Mouse (Mus musculus): ENCODE measurements around the gene Zbtb20.
"Not testable (repeated sequence)": the region's sequence is repeated elsewhere in the genome, so short reads cannot be mapped to it uniquely, and the experiment has no call there.

Gene Zbtb20

DNA sequence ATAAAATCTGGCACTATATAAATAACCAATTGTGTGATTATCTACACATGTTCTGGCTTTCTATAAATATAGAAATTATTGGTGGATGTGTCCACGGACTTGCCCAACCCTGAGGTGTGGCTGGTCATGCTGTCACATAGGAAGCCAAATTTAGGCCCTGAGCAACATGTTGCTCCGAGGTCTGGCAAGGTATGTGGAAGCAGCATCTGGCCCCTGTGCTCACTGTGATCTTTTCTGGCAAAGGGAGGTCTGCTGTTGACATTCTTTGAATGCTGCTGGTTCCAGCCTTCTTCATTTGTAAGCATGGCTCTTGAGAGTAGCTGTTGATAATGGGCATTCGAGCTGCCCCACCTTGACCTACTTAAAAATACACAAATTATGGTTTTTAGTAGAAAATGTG, 35.0 kb downstream of the Zbtb20 start:
- CTCF ChIA-PET = no interaction called here

- CTCF ChIA-PET = no interaction called here
Measured at GRCm38 (mm10) chr16:42911326-42911725, 35.6 kb downstream of the Zbtb20 start.

DNA sequence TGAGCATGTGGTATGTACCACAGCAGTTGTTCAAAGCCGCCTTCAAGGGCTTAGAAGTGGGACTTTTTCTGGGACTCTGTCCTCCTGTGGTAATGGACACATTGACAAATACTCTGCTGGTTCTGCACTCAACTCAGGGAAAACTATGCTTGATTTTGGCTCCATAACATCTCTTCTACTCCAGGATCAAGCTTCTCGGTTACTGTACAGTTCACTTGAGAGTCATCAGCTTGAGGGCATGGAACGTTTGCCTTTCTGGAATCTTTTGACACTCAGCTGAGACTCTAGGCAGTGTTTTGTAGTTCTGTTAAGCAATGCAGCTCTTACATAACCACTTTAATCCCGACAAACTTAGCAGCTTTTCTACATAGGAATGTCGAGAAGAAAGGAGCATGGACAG, 36.1 kb downstream of the Zbtb20 start:
- CTCF ChIA-PET = no interaction called here

- CTCF ChIA-PET = no interaction called here
Measured at GRCm38 (mm10) chr16:42913291-42913690, 37.6 kb downstream of the Zbtb20 start.

DNA sequence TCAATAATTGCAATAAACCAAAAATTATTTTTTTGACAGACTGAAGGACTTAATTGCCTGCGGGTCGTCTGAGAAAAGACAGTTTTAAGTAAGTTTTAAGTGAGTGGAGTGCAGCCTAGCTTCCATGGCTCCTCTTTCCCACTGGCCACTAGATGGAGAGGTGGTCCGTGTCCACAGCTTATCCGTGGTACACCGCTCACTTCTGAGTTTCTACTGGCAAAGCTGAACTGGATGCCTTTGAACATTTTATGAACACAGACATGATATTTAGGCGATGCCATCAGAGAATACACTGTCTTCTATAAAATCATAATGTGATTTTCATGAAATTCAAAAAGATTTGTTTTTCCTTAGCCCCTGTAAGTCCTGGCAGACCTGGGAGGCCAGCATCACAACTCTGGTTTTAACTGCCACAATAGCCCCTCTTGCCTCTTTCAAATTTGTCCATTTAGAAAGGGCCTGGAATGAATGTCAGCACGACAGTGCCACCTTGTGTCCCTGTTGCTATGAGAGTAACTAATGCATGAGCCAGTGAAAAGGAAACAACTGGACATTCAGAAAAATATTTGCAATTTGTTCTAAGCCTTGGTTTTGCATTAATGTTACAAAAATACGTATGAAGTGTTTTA, 38.9 kb downstream of the Zbtb20 start:
- CTCF ChIA-PET = interaction anchor here (0.5 to 0.7 kb wide), 3 partner anchors 18 to 227 kb away, joined by 3 to 9 read pairs (median 3); no protein-coding TSS in a partner anchor

- CTCF ChIA-PET = no interaction called here
Measured at GRCm38 (mm10) chr16:42919992-42920760, 44.5 kb downstream of the Zbtb20 start.

DNA sequence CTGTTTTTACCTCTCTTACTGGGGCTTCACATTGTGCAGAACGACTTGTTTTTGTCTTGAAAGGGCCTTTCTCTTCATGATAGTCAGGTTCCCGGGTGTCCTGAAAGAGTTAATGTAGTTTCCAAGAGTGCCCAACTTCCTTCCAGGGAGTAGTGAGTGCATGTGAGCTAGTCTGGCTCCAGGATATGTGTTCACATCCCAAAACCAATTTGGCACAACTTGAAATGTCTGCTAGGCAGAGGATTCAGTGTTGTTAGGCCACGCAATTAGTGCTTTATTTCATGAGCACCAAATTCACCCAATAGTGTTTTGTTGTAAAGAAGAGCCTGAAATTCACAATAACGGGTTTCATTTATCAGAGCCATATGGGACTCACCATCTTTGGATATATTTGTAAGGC, 45.8 kb downstream of the Zbtb20 start:
- CTCF ChIA-PET = no interaction called here

DNA sequence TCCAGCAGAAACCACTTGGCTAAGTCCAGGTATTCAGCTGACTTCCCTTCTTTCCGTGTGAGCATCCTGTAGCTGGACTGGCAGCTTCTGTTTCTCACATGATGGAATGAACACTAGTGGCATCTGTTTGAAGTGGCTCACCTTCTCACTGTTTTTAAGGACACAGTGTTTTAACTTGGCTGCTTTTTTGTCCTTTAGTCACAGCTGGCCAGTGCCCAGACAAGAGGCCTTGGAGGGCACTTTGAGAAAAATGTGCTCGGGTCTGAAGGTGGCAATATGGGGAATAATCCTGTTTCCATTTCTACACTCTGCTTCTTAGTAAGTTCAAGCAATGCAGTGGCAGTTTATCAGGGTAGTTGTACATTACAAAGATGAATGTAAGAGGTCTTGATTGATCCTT, 62.5 kb downstream of the Zbtb20 start:
- CTCF ChIA-PET = no interaction called here

DNA sequence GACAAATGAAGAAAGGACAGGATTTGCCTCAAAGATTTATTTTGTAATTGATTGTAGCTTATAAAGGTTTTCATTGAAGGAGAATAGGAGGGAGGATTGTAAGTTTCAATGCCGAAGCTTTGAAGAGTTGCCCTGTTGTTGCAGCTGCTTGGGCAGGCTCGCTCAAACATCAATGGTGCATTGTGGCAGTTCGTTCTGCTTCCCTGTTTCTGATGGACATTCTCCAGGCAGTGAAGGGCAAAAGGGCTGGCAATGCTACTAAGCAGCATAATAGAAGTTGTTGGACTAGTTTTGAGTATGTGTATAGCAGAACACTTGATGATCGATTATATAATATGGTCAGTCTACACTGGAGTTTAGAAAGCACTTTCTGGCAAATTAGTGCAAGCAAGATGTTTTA, 71.3 kb downstream of the Zbtb20 start:
- CTCF ChIA-PET = interaction anchor here (0.7 kb wide), 1 partner anchor 95 kb away, joined by 14 read pairs; no protein-coding TSS in a partner anchor

- CTCF ChIA-PET = not testable (repeated sequence)
Measured at GRCm38 (mm10) chr16:42955401-42955800, 79.7 kb downstream of the Zbtb20 start.

DNA sequence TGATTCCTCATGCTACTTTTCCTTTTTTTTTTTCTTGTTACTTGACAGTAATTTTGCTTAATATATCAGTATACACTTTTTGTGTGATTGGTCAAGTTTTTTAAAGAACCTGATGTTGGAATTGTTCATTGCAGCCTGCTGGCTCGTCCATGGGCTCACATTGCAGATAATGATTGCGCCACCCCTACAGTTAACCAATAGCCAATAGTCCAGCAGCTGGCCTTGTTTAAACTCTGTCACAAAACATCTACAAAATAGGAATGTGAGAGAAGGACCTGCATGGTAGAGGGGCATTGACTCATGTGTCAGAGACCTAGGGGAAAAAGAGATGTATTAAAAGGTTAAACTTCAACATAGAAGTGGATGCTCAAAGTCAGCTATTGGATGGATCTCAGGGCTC, 97.2 kb downstream of the Zbtb20 start:
- CTCF ChIA-PET = no interaction called here

- CTCF ChIA-PET = no interaction called here
Measured at GRCm38 (mm10) chr16:42998896-42999295, 123.2 kb downstream of the Zbtb20 start.

DNA sequence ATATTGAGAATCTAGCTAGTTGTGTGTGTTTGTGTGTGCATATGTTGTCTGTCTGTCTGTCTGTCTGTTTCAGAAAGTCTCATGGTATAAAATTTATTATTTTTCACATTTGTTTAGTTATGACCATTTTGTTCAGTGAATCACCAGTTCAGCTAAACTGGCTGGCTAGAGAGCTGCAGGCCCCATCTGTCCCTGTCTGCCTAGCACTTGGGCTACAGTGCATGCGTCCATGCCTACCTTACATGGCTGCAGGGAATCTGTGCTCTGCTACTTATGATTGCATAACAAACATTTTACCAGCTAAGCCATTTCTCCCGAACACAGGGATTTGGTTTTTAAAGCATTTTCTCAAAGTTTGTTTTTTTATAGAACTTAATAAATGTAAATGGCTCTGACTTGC, 150.7 kb downstream of the Zbtb20 start:
- CTCF ChIA-PET = no interaction called here

DNA sequence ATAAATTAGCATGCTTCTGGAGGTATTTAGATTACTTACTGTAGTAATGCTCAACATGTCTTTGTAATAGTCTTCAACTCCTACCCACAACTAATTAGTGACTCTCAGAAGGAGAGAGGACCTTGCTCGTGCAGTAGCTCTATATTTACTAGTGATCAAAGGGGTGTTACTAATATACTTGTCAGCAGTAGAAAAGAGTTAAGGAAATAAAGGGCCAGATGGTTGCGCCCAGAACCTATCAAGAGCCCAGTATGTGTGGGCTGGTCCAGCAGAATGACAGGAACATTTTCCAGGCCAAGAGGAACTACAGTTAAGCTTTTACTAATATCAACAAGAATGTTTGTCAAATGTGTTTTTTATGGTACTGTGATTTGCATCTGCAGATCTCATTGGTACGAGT, 153.6 kb downstream of the Zbtb20 start:
- CTCF ChIA-PET = no interaction called here

GRCm38 (mm10) chr16:43035709-43036108, 160.0 kb downstream of the Zbtb20 start:
- CTCF ChIA-PET = no interaction called here

DNA sequence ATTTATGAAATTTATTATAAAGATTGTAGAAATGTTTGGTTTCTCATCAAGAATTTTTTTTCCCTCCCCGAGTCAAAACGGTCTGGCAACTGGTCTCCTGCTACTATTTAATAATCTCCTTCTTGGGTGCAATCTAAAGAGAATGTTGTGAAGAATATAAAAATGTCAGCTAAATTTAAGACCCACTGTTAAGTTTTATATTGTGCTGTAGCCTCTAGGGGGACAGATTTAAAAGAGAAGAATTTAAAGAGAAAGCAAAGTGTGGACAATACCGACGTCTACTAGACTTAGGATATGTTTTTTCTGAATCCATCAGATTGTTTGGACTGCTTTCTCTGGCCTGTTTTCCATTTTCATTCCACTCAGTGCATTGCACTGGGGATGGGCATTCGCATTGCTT, 160.8 kb downstream of the Zbtb20 start:
- CTCF ChIA-PET = no interaction called here

GRCm38 (mm10) chr16:43037320-43037719, 161.6 kb downstream of the Zbtb20 start:
- CTCF ChIA-PET = no interaction called here

- CTCF ChIA-PET = no interaction called here
Measured at GRCm38 (mm10) chr16:43045611-43046010, 169.9 kb downstream of the Zbtb20 start.

DNA sequence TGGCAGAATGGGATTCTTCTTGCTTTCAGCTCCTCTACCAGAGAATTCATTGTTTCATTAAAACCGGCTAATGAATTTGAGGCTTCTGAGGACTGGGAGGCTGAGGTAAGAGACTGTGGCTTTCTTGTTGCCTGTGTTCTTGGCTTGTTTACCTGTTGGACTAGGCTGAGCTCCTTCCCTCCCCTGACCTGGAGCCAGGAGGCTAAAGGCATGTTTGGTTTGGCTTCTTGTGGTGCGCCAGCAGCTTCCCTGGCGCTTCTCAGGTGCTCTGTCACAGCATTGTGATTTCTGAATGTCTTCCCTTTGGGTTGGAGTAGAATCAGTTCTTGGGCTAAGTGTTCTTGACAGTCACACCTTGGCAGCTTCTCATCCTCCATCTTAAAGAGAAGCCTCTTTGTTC, 171.0 kb downstream of the Zbtb20 start:
- CTCF ChIA-PET = no interaction called here

DNA sequence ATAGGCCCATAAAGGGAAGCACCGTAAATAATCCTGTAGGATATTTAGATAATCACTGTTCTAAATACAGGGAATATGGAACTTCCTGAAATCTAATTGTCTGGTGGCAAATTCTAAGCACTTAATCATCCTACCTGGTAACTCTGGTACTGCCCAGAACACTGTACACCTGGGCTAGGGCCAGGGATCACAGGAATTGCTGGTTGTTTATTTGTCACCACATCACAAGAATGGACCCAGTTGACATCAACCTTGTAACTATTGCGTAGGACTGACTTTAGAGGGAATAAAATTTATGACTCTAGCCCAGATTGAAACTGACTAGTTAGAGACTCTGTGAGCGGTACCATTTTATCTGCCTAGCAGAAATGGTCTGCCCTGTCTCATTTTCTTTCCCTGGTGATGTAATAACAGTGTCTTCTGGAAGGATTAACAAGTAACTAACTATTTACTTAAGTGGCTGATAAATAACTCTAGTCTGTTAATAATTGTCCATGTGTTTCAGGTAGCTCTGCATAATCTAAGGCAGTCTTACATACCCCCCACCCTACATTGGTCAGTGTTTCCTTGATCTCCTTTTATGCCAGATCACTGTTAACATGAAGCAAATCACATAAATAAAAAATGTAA, 194.1 kb downstream of the Zbtb20 start:
- CTCF ChIA-PET = no interaction called here

- CTCF ChIA-PET = no interaction called here
Measured at GRCm38 (mm10) chr16:43071875-43072274, 196.2 kb downstream of the Zbtb20 start.

DNA sequence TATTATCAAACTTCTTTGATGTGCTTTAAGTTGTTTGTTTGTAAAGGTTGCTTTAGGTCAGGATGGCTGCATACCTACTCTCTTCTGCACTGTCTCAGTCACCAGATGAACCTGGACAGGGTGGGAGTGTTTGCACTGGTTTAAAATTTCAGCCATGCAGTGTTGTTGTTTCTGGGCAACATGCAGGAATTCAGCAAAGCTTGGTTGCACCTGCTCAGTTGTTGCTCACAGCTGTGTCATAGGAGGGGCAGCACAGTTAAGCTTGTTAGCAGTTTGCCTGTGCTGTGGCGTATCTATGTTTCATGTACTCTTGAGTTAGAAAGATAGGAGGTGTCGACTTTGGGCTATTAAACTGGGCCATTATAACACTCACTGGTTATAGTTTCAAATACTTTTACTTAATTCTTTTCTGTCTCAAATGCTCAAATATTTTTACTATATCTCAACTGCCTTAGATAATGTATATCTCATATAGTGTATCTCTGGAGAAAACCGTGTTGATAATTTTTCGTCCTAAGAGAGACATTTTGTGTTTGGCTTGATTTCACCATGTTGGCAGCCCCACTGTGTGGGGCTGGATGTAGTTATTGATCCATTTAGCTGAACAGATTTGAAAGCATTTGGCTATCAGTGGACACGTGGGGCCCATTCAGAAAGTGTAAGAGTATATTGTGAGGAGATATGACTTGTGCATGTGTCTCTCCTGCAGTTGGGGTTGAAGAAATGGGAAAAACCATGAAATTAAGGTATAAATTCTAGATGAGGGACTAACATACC, 197.3 kb downstream of the Zbtb20 start:
- CTCF ChIA-PET = no interaction called here

DNA sequence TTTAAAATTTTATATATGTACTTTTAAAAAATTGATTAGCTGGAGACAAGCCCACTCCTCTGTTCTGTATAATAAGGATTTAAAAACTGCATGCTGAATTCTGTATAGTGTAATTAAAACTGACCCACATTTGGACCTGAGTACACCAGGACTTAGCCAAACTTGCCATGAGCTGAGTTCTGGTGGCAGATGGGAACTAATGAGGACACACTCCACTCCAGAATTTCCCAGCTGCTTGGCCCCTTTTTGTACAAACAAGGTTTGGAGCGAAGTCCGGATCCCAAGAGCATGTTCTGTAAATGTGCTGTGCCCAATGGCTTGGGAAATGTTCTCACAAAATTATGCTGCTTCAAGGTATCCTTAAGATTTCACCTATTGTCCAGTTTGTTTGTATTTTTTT, 204.7 kb downstream of the Zbtb20 start:
- CTCF ChIA-PET = no interaction called here

All from spleen, embryonic (tissue).